Mouse (Mus musculus) ES-E14 (cell line): ENCODE data around the gene Acvr2b.

ENCODE experiments used
- MAFK ChIP-seq: IDR thresholded peaks from 2 replicates; pipeline ENCODE4 v1.6.1; 2014; ENCODE audit warnings: mild to moderate bottlenecking, low read depth, low read length, inconsistent platforms; ENCODE audit not compliant: insufficient read depth
- ZC3H11A ChIP-seq: IDR thresholded peaks from 2 replicates; pipeline ENCODE4 v1.6.1; 2012; ENCODE audit warnings: low read depth, mild to moderate bottlenecking, inconsistent platforms, low read length, borderline replicate concordance

- TF ChIP-seq MAFK (no peak), ZC3H11A (no peak)
Observed at GRCm38 (mm10) chr9:119363229-119363628, 38.7 kb upstream of the Acvr2b start.
